Mouse (Mus musculus) cerebellum, adult 9-10 months (tissue): ENCODE results near the gene Tmem132c.

Experiments
- DNase-seq: peaks from one replicate; pipeline ENCODE4 v3.0.0; 2022

Gene Tmem132c

DNA sequence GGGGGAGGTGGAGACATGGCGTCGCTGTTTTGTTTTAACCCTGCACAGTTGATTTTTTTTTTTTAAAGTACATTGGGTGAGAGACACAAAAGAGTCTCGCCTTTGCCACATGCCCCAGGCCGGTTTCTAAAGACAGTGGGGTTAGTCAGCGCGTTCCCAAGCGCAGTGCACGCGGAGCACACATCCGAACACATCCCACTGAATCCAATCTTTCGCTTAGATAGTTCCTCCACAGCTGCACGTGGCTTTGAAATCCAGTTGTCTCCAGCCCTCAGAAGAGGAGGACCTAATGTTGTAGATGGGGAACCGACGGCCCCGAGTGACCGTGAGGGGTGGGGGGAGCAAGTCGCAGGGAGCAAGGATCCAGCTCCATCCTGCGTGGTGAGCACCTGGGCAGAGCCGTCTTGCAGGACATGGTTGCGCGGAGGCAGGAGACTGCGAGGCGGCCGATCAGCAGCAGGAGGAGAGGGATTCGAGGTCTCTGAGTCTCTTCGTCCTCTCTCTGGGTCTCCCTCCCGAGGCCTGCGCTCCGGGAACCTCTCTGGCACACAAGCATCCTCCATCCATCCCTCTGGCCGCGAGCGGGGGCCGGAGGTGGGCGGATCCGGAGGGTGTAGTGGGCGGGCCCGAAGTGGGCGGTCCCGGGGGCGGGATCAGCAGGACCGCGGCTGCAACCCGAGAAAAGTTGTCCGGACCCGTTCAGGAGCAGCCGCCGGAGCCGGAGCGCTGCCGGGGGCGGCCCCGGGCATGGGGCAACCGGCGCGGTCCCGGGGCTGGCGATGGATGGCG, at the start of gene Tmem132c:
Gene Tmem132c, plus strand, starts transcription at position 673 of the 789 bp plus-strand sequence.
- peak; percentile 91 for DNase-seq

DNA sequence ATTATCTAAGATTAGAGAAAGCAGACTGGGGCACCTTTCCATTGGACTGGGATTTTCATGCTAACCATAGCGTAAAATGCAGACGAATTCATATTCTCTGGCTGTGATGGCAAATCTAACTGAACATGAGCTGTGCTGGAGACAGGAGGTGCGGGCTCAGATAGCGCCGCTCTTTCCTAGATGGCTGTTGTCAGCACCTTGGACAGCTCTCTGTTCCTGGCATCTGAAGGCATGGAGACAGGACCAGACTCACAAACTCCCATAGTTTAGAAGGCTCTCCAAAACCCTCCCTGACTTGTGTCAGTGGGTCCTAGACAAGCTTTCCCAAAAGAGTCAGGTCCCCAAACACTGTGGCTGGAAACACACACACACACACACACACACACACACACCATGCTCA, 49.7 kb upstream of the Tmem132c start:
- no peak for DNase-seq

DNA sequence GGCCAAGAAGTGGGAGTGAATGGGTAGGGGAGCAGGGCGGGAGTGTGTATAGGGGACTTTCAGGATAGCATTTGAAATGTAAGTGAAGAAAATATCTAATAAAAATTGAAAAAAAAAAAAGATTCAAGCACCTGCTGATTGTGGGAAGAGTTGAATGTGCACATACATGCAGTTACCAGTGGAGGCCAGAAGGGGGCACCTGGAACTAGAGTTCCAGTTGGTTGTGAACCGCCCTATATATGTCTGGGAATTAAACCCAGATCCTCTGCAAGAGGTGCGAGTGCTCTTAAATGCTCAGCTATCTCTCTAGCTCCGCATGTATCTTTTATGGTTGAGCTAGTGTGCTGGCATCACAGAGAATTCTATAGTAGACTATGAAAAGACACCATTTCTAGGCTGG, 42.8 kb upstream of the Tmem132c start:
- no peak for DNase-seq

DNA sequence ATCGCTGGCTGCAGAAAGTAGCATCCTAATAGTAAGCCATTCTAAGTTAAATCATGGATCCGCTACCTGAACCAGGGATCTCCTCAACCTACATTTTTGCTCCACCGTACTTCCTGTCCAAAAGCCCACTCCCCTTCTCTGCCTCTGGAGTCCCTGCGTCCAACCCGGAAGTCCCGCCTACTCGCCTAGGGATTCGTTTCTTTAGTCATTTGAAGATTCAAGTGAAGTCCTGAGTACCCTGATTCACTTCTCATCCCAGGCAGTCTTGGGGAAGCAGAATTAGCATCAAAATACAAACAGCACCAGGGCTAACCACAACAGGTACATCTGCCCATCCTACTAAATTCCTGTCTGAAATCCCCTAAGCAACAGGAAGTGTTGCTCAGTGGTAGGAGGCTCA, 36.7 kb upstream of the Tmem132c start:
- no peak for DNase-seq

- no peak for DNase-seq
These were observed 25.2 kb upstream of the Tmem132c start for GRCm38 (mm10) chr5:127216389-127216788.

- no peak for DNase-seq
These were observed 23.9 kb upstream of the Tmem132c start for GRCm38 (mm10) chr5:127217725-127218124.

DNA sequence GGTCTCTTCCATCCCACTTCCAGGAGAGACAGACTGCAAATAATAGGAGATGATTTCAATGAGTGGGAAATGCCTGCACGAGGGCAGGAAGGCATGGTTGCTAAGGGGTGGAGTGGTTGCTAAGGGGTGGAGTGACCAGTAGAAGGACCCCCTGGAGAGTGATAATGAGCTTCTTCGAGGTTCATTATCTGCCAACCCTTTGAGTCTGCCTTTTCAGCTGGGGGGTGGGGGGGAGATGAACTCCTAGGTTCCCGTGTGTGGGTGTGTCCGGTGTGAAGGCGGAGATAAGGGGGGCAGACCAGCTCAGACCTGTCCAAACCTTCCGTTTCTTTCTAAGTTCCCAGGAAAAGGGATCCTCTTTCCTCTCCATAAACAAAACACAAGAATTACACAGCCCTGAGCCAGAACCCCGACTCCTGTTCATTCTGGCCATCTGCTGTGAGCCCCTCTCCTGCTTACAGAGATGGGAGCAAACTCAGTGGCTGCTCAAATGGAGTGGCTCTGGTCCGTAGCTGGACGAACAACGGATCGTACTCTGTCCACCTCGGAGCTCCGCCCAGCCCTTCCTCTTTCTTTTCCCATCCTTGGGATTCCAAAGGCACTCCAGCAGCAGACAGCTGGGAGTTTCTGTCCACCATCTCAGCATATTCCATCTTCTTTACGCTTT, 13.5 kb upstream of the Tmem132c start:
- no peak for DNase-seq

GRCm38 (mm10) chr5:127234715-127235114, 6.9 kb upstream of the Tmem132c start:
- no peak for DNase-seq

DNA sequence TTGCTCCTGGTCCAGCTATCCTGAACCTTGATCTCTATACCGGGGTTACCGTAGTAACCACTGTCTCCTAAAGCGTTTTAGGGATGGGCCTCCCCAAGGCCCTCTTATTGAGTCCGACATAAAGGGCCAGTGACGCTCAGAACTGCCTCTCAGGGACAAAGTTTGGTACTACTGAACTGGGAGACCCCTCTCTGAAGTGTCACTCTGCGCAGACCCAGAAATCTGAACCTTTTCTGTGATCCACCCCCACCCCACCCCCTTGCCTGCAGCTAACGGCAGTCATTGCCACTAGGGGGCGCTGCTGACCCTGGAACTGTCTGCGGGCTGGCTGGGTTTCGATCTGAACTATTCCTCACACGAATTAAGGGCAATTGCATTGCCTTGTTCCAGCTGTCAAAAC, 6.4 kb upstream of the Tmem132c start:
- DNase-seq: peak; percentile 84

DNA sequence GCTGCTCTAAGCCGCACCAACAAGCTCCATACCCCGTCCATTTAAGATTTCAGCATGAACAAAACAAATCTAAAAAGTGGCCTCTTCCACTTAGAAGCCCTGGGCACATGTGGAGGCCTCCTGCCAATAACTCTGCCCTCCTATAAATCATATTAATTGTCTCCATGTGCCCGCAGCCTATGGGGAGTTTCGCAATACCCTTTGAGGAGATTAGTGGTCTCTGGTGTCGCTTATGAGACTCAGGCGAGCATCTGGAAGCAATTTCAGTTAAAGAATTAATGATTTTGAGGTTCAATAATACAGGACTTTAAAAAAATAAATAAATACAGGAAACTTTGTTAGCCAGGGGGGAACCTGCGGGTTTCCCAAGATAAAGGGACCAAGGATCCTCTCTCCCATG, 1.9 kb upstream of the Tmem132c start:
- no peak for DNase-seq

DNA sequence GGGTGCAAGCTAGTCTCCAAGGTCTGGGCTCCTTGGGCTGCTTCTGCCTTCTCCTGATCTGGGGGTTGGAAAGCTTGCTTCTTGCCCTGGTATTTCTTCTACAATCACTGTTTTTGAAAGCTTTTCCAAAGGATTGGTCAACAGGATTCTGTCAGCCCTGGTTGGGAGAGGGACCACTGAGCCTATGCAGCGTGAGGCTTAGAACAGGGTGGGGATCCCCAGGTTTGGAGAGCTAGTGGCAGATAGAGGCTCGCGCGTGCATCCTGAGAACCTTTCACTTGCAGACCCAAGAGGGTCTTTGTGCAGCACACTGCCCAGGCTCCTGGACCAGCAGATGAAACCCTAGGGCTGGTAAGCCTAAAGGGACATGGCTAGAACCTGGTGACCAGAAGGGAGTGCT, 962 bp upstream of the Tmem132c start:
- no peak for DNase-seq

GRCm38 (mm10) chr5:127241925-127242762, 536 bp downstream of the Tmem132c start:
- DNase-seq: peak; percentile 46

DNA sequence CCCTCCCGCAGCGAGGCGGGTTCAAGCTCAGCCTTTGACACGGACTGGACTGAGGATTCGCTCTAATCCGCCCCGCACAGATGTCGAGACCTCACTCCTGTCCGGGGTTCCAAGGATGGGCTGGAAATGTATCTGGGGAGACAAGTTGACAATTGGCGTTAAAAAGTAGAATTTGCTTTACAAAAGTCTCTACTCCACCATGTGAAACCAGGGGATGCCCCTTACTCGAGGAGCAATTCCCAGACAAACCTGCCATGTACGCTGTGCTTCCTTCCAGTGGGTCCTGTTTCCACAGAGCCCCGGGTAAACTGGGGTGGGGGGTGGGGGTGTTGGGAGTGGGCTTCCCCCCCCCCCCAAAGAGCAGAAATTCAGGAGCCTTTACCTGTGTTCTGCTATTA, 1.2 kb downstream of the Tmem132c start:
- peak; percentile 48 for DNase-seq

DNA sequence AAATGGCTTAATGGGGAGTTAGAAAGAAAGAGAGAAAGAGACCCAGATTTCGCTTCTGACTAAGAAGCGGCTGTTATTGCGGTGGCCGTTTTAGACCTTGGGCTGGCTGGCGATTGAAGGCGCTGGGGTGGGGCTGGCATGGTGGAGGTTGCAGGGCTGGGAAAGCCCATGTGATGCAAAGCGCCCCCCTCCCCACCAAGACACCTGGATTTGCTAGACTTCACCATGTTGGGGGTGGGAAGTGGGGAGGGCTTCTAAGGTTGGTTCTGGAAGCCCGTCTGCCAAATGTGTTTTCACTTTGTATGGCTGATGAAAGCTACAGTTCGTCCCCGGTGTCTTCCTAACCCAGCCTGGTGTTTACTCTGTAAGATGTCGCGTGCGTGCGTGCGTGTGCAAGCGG, 1.6 kb downstream of the Tmem132c start:
- DNase-seq: no peak

- peak; percentile 72 for DNase-seq
These were observed 2.0 kb downstream of the Tmem132c start for GRCm38 (mm10) chr5:127243611-127244010.

GRCm38 (mm10) chr5:127253263-127253662, 11.7 kb downstream of the Tmem132c start:
- no peak for DNase-seq

DNA sequence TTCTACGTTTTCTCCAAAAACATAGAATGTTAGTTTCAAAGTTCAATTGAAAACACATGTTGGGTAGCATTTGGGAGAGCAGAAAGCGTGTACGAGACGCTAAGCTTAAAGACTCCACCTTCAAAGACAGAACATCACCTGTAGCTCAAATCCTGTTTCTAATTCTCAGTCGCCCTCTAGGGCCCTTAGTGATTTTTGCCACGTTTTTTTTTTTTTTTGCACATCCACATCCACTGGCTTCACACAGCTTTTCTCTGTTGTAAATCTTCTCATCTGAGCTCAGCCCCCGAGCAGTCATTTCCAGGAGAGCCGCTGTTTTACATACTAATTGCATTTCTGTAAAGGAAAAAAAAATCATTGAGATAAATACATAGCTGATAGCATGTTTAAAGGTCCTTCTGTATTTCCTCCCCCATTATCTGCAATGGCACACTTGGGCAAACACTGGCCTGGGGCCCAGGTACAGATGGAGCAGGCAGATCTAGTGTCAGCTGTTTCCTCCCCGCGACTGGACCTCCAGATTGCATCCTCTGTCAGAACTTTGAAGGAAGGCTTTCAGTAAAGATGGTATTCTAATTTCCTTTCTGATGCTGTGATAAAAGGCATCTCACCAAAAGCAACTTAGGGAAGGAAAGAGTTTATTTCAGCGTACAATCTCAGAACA, 15.5 kb downstream of the Tmem132c start:
- DNase-seq: peak; percentile 77

- no peak for DNase-seq
These were observed 20.5 kb downstream of the Tmem132c start for GRCm38 (mm10) chr5:127262136-127262535.

DNA sequence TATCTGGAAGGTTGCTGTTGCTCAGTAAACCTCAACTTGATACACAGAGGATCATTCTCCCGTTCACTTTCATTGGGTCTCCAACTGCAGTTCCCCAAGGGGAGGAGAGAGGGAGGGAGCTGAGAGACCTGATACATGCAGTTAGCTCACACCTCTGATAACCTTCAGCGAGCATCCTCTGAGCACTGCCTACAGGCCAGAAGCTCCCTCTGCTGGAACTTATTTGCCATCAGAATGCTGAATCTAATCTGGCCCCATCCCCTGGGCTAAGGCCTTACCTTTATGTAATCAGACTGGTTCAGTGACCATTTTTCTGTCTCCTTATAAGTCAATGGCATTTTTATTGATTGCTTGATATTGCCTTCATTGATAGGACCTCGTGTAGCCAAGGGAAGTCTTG, 29.5 kb downstream of the Tmem132c start:
- DNase-seq: no peak

DNA sequence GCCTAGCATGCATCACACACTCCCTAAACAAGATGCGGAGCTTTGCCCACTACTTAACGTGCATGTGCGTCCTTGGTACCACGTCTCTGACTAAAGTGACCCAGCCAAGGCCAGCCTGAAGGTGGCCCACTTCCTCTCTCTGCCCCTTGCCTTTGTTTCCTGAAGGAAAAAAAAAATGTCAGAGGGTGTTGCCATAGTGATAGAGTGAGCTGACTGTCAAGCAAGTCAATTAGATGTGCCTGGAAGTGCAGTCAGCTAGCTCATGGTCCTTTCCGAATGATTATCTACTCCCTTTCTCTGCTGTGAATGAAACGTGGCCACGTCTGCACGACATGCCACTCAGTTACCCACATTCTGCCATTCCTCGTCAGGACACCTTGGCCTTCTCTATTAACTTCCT, 37.9 kb downstream of the Tmem132c start:
- DNase-seq: no peak

DNA sequence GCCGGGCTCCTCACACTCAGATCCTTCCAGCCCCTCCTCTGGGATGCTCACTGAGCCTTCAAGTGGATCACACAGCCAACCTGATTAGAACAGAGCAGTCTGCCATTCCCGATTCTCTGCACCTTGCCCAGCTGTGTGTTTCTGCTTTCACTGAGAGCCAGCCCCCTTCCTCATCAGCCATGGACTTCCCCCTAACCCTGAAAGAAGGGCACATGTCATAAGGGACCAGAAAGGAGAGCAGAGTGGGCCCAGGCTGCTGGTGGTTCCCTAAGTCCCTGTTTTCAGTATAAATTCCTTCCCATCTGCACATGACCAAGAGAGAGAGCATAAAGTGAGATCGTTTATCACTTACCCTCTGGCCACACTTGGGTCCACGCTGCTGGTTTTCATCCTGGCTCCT, 39.6 kb downstream of the Tmem132c start:
- DNase-seq: no peak

- no peak for DNase-seq
These were observed 41.0 kb downstream of the Tmem132c start for GRCm38 (mm10) chr5:127282539-127283123.

DNA sequence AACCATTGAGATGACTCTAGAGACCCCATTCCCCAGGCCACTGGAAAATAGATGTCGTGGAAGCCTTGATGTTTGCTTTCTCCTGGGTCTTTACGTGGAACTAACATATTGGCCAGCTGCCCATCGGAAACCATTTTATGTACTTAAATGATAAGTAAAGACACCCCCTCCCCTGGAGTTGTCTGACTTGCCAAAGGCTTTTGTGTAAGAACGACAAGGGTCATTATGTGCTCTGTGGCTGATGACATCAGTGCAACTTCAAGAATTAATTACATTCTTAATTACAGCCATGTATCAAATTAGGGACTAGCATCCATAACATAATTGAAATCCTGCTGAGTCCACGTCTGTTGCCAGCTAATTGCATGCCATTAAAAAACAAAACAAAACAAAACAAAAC, 45.3 kb downstream of the Tmem132c start:
- DNase-seq: no peak
